Mouse (Mus musculus): ENCODE results near the gene F5.

- TF ChIP-seq POLR2A (IDR thresholded peaks at IDR 0.05; ENCODE audit: control insufficient read depth, extremely low read depth, insufficient read depth, low read length, poor library complexity) = no peak
- TF ChIP-seq CTCF (IDR thresholded peaks at IDR 0.05; ENCODE audit: borderline replicate concordance, control insufficient read depth, extremely low read depth, insufficient read depth, low read length, poor library complexity) = no peak
Measured at GRCm38 (mm10) chr1:164134101-164134500, 17.5 kb upstream of the F5 start.

Data from thymus, adult 2 months (tissue).